Mouse (Mus musculus) megakaryocyte, embryonic 14.5 days (primary cell): ENCODE measurements around the gene Gm10722. TPM values are rescaled to one million over a fixed set of nuclear protein-coding genes. Genes with fewer than 3 reads are reported as not detected.

Experiments used
- polyA plus RNA-seq: library from polyadenylated mRNA; stranded (reverse); fragments of >175 nt; gene quantifications from 2 replicates; pipeline ENCODE4 v1.2.3, GENCODE M21; 2012; ENCODE audit warnings: low replicate concordance; ENCODE audit not compliant: insufficient read depth

Gene Gm10722
- polyA plus RNA-seq, 1 experiment = not detected

Other genes starting within 250 kb of the Gm10722 start
- gene Gm11168, start 2.4 kb downstream of the Gm10722 start, polyA plus RNA-seq = 1.2 and 11.0 TPM in 2 replicates
- gene Gm10721, start 12.2 kb downstream of the Gm10722 start, polyA plus RNA-seq = 1.3 and 17.4 TPM in 2 replicates
- gene Gm10720, start 14.7 kb downstream of the Gm10722 start, polyA plus RNA-seq = 1.1 and 3.0 TPM in 2 replicates
- 9.8 and 114 TPM in 2 replicates for gene Gm10719, start 16.5 kb downstream of the Gm10722 start, polyA plus RNA-seq
- 18.3 and 195 TPM in 2 replicates for gene Gm10718, start 22.6 kb downstream of the Gm10722 start, polyA plus RNA-seq
- 1.6 and 23.0 TPM in 2 replicates for gene Gm10717, start 24.5 kb downstream of the Gm10722 start, polyA plus RNA-seq
- gene Gm17535, start 33.7 kb downstream of the Gm10722 start, polyA plus RNA-seq = 0.16 and 4.3 TPM in 2 replicates
- gene Gm10715, start 36.0 kb downstream of the Gm10722 start, polyA plus RNA-seq = not detected in 2 replicates